Mouse (Mus musculus): ENCODE data around the gene Actn1.
A peak's percentile ranks its signal among the peaks of the same experiment; 100 is the strongest.

Gene Actn1

DNA sequence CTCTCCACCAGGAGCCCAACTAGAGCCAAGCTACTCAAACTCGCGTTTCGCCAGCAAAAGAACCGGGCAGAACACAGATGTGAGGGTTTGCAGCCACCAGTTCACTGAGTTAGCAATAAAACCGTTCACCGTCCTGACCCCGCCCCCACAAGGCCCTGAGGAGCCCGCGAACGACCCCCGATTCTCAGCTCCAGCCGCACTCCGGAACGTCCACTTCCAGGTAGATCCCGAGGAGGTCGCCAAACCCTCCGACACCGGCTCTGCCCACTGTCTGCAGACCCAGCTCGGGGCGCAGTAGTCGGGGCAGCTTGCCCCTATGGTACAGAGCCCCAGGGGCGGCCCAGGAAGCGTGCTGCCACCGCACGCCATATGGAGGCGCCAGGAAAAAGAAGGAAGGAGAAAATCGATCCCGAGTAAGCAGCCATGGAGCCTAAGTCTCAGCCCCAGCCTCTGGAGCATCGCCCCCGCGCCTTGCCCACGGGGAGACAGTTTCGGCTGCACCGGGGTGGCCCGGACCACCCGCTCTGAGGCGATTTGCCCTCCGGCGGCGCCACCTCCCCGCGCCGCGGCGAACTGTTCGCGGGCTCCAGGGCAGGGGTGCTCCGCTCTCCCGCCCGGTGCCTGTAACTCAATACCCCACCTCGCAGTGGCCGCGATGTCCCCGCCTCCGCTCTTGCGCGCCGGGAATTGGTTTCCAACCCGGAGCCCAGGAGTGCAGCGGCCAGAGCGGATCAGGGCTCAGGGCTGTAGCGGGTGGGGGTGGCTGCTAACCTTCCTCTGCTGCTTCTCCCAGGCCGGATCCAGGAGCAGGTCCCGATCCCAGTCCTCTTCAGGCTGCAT is 735 bp downstream of the Actn1 start:
- peak; percentile 61 to 62 for DNase-seq

DNA sequence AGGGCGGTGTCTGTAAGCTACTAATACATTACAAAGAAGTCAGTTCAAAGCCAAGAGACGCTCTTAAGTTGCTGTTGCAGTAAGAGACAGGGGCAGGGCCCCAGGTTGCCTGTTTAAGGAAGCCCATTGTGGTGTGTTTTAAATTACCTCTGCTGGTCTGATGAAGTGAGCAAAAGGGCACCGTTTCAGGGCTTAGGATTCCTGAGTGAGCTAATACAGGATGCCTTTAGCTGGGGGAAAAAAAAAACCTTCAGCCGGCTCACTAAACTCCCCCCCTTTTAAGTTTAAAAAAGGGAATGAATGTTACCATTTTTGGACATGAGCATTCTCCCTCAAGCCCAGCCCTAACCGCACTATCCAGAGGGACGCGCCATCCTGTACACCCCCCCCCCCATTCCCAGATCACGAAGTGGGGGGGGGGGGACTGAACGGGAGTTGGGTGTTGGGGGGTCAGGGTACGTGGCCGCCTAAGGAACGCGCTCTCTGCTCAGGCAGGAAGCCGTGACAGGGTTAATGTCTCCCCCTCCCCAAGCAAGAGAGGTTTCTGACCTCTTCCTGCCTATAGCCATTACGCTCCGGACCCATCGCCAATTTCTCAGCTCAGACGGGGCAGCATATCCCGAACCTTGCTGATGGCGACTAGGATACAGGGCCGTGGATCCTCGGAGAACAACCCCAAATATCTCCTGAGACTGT is 1.5 kb downstream of the Actn1 start:
- no peak for DNase-seq

DNA sequence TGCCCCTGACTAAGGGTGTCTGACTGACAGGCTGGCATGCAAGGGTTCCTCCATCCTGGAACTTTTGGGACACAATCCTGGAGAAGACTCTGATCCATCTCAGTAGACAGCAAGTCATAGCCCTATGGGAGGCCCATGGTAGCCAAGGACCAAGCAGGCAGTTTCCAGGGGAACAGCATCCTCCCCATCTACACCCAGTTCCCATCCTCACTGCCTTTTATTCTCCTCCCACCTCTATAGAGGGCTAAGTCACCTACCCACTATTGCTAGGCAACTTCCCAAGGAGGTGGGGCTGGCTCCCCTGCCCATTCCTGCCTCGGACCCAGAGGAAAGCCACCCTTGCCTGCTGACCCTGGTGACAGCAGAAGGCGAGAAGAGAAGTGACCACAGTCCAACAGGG is 8.2 kb downstream of the Actn1 start:
- no peak for DNase-seq

DNA sequence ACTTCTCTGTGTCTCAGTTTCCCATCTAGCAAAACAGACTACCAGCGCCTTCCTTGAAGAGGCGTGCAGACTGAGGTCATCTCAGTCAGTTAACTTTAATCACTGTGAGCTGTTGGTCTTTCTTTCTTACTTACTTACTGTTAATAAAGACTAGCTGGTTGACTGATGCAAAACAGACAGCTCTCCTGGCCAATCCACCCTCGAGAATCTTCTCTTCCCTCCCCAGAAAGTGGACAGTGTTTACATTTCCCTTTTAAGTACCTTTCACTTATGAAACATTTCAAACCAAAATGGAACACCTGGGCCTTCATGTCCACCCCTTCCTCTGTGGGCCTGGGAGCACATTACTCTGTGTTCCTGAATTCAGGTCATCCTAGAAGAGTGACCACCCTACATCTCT is 8.6 kb downstream of the Actn1 start:
- DNase-seq = no peak

DNA sequence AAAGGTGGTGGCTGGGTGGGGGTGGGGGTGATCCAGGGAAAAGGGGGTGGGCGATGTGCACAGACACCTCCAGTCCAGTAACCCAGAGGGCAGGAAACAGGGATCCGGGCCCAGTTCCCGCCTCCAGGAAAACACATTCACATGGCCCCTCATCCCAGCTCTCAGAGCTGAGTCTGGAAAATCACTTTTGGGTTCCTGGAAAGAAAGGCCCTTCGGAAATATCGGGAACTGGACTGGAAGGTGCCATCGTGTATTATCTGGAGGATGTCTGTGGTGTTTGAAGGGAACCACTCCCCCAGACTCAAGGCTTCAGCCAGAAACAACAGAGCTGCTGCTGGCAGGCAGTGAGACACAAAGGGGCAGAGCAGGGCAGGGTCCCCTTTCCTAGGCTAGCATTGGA is 10.6 kb downstream of the Actn1 start:
- no peak for DNase-seq

DNA sequence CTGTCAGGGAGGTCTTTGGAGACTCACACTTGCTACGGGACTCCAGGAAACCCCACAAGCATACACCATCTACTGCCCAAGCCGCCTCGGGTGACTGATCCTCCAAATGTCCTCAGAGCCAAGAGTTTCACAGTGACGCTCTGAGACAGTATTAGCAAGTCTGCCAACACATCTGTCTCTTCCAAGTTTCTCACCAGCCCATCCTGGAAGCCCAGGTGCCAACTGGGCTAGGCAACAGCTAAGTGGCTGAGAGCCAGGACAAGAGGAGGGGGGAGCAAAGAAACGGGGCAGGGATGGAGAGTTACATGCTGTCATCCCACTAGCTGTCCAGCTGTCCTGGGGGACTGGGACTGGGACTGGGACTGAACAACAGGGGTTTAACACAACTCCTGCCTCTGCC is 13.1 kb downstream of the Actn1 start:
- peak in 1 of 2 experiments; percentile 23 for DNase-seq

DNA sequence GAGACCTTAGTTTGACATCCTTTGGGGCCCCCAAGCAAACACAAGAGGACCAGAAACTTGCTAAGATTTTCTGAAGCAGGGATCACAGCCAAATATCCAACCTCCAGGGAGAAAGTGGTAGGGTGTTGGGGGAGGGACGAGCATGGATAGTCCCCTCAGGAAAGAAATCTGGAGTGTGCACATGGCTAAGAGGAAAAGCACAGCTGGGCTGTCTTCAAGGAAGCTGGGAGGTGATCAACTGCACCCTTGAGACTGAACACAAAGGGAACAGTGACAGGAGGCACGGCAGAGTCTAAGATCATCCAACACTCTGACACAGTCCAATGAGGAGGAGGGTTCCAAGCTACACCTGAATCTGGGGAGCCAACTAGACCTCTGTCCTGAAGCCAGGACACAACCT is 13.7 kb downstream of the Actn1 start:
- no peak for DNase-seq

DNA sequence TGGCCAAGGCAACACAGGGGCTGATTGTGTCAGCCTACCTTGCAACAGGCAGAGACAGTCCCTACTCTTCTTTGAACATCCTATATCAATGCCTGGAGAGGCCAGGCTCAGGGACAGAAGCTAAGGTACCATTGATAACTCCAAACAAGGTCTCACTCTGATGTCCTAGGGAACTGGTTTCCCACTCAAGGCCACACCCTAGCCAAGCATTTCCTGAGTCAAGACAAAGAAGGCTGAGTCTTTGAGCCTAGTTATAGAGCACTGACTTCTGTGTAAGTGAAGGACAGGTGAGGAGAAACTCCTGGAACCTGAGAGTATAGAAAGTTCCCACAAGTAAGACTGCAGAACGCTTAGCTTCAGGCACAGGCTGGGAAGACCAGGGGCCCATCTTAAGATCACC is 15.4 kb downstream of the Actn1 start:
- DNase-seq = no peak

DNA sequence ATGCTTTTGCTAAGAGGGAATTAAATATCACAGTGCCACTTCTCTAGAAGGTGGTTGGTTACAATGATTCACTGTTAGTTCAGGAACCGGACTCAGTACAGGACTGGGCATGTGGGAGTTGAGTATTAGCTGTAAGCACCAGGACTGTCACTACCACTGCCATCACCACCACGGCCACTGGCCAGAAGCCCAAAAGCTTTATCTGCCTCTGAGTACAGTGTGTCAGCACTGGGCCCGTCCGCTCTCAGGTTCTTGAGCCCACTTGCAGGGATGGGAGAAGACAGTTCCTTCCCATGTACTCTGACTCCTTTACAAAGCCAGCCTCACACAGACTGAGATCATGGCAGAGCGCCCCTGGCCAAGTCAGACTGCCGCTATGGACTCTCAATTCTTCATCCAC is 16.0 kb downstream of the Actn1 start:
- DNase-seq = no peak

DNA sequence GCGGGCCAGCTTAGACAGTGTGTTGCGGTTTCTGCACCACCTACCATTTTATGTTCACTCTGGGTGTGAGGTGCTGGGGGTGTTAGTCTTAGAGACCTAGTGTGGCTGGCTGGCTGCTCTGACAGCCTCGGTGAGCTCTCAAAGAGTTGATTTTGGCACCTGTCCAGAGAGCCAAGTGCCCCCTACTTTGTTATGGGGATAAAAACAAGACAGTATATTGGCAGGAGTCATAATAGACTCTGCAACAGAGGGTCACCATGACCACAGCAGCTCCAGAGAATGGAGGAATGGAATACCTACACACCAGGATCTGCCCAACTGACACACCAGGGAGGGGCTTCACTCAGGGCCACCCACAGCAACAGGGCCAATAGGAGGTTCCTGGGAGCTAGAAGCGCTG is 16.8 kb downstream of the Actn1 start:
- no peak for DNase-seq

DNA sequence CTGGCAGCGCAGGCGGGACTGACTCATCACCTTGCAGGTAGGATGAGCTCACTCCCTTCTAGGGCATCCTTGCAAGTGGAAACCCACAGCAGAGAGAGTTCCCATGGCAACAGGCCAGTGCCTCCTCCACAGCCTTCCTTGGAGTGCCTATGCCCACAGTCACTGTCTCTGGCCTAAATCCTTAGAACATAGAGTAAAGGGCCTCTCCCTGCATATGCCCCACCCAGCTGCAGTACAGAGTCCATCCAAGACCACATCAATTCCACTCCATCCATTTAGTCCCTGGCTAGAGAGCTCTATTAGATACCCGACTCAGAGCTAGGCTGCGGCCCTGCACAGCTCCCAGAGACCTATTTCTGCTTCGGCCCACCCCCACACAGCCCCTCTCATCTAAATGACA is 20.7 kb downstream of the Actn1 start:
- peak in 1 of 2 experiments; percentile 29 for DNase-seq

DNA sequence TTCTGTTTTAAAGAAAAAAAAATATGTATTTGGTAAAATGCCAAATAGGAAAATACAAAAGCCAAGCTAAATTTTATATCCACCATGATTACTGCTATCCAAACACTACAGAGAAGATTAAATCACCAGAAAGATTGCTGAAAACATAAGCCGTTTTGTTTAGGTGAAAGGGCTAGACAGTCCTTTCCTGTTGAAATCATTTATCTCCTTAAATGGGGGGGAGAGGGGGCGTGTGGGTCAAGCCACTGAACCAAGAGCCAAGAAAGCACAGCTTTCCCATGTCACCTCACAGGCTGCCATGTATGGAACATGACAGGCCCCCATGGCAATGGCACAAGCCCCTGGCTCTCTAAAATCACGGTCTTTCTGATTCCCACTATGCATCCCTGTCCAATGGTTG is 21.6 kb downstream of the Actn1 start:
- DNase-seq = no peak

DNA sequence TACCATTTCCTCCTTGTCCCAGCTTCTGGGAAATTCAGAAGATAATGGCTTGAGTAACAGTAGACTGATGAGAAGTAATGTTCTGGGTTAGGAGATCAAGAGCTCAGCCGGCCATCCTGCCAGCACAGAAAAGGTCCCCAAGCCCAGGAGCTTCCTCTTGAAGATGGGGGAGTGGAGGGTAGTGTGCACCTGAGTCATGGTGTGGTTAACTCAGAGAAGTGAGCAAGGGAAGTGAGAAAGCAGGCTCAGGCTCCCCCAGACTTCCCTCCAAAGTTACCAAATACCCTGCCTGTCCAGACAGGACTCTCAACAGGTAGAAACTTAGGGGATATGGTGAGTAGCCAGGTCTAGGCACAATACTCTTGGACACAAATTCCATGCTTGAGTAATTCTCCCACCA is 24.9 kb downstream of the Actn1 start:
- no peak for DNase-seq

DNA sequence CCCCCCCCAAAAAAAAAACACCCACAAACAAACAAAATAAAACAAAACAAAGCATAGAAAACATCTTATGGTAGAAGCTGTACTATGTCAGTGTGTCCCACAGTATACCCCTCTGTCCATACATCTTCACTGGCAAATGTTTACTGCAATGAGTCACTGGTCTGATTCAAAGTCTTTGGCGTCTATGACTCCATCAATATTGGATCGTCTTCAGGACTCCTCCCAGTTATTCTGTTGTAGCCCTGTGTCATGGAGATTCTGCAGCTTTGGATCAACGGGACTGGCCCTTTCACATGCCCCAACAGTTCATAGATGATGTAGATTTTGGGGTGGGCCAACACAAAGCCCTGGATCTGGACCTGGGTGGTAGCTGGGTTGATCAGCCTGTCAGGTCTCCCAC is 25.9 kb downstream of the Actn1 start:
- DNase-seq = no peak

DNA sequence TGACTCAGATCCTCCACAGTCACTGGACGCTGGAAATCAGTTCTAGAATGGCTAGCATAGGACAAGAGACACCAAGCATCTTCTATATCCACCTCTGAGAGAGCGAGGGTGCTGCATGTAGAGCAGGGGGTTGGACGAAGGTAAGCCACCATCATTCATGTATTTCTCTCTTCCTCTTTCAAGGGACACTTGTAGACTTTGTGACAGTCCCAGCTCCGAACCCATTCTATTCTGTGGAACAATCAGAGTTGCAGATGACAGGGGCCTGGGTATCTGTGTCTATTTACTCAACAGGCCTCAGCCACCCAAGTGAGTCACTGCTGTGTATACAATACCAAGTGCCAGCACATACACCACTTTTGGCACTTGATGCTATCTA is 27.3 kb downstream of the Actn1 start:
- no peak for DNase-seq

DNA sequence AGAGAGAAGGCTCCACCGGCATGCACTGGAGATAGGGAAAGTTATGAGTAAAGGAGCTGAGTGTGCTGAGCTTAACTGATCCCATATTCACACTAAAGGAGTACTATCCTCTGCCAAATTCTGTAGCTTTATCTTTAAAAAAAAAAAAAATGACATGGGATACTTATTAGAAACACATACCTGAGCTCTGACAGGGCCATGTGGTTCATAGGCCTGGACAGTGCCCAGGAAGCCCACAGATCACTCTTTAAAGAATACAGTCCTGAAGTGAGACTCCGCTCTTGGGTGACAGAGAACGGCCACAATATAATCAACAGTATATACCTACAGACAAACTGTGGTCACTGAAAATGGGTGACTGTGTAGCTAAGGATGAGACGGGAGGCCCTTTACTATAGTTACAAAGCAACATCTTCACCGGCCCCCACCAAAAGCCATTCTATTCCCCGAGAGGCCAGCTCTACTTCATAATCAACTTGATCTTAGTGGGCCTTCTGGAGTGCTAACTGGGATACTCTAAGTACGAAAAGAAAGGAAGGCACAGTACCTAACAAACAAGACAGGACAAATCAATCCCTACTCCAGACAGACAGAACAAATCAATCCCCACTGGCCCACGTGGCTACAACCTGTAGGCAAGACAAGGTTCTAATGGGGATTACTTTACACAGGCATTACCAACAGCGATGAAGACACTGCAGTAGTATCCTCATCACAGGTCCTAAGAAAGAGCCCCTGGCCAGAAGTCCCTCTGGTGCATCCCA is 27.9 kb downstream of the Actn1 start:
- DNase-seq = no peak

DNA sequence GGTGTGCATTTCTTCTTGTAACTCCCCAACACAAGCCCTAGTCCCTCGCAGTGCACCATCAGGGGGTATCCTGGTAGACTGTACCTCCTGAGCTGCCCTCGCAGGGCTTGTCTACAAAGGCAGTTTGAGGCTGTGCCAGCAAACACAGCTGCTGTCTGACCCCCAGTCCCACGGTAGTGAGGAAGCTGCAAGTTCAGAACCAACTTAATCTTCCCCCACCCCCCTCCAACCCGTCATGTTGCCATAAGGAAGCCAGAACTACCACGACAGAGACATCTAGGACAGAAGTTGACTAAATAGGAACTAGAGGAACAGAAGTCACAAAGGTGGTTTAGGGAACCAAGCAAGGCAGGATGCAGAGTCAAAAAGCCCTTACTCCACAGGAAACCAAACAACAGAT is 28.9 kb downstream of the Actn1 start:
- DNase-seq = no peak

DNA sequence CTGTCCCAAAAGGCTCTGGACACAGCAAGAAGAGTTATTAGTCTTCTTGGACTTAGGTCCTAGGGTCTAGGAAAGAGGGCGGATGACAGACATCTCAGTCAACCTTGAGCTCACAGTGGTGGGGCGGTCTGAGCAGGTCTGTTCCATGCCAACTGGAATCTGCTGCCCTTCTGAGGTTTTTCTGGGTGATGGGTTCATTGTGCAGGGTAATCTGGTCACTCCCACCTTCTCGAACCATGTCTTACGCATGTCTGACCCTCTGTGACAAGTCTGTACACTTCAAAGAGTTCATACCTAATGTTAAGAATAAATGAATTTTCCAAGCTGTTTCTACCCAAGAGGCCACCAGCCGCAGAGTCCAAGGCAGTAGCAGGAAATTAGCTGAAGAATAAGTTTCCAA is 29.3 kb downstream of the Actn1 start:
- DNase-seq = no peak

DNA sequence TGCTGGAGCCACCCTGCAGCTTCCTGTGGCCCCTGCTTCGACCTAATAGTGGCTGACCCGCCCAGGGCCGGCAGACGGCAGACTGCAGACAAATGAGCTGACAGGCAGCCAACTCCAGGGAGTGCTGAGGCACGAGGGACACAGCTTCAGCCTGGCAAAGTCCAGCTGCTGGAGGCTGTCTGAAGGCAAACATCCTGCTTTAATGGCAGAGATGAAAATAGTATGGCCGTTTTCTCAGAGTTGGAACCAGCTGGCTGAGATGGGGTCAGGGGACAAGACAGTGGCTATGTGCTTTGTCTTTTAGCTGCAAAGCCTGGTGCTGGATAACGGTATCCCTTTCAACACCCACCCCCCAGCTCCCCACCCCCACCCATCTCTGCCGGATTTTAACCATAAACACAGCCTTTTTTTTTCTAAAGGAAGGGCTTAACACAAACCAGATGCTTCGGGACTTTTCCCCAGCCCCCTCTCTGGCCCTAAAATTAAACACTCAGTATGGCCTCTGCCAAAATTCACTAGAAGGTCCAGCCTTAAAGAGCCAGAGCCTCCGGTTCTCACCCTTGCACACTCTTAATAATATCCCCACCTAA is 30.0 kb downstream of the Actn1 start:
- DNase-seq = peak; percentile 61 to 66

DNA sequence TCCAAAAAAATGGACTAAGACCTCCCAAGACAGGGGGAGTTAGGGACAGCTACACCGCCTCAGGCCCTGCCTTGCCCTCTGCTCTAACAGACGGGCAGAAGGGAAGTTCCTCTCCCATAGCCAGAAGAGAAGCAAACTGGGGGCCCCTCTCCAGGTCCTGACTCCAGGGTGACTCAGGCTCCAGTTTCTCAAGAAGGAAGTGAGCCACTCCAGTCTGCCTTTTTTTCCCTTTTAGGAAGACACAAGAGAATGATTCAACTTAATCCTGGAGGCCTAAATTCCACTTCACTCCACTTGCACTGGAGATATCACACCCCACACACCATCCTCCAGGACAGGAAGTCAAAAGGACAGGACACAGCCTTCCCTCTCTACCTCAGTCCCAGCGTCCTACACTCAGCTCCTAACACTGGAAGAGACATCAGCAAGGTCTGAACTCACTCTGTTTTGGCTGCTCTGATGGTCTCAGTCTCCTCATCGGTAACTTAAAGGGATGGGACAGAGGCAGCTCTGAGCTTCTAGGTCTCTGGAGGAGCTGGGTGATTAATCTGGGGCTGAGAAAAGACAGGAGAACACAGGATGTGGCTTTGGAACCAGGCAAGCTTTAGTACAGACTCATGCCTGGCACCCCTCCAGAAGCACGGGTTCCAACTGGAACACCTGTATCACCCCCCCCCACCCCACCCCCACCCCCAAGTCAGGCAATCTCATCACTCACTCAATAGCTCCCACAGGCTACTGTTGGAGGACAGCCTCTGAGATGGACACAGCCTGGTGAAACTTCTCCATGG is 31.0 kb downstream of the Actn1 start:
- peak in 1 of 2 experiments; percentile 28 for DNase-seq

DNA sequence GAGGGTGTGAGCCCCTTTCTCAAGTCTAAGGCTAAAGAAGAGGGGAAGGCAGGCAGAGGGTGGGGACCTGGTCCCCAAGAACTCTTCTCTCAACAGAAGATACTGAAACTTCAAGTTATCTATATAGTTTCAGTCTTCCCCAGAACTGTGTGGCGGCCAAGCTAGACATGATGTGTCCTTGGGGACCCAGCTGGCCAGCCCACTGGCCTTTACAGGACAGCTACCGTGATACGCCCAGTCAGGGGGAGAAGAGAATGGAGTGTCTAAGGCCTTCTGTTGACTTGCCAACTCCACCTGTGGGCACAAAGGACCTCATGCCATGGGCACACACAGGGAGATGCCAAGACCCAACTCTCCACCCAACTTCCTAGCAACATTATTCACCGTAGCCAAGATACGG is 31.8 kb downstream of the Actn1 start:
- no peak for DNase-seq

DNA sequence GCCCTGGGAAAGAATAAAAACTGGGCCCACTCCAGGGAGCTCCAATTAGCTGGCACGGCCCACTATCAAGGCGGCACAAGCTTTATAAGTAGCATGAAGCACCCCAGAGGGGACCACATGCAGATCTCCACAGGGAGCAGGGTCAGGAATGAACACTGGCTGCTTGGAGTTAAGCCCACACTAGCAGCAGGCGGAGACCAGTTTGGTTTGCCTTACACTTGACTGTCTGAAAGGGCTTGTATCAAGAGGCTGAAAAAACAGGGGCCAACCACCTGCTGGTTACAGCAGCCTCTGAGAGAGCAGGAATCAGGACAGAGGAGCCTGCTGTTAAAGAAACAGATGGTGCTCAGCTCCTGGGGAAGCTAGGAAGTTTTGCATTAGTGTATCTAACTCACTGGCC is 32.3 kb downstream of the Actn1 start:
- peak; percentile 30 to 54 for DNase-seq

DNA sequence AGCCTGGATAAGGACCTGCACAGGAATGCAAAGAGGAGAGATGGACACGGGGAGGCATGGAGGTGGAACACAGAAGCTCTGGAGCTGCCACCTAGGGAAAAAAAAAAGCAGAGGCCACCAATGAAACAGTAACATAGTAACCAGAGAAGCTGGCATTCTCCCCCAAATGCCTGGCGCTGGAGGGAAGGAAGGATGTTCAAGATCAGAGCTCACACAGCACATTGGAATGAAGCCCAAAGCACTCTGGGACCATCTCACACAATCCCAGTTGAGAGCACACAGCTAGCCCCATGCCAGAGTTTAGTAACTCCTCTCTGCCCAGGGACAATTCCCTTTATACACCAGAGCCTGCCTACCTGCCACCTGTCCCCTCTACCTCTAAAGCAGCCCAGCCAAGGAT is 34.1 kb downstream of the Actn1 start:
- no peak for DNase-seq
